Mouse (Mus musculus) bone marrow macrophage, adult 2 months (primary cell): ENCODE results near the gene Selenof.

Experiments
- CTCF ChIP-seq: IDR thresholded peaks from 2 replicates; pipeline ENCODE4 v1.5.1; 2012; ENCODE audit warnings: low read depth, mild to moderate bottlenecking, low read length, moderate library complexity
- POLR2A ChIP-seq: IDR thresholded peaks from 2 replicates; pipeline ENCODE4 v1.6.1; 2012; ENCODE audit warnings: mild to moderate bottlenecking, low read depth, low read length, borderline replicate concordance

- TF ChIP-seq POLR2A (no peak), CTCF (no peak)
These were observed 65.1 kb downstream of the Selenof start for GRCm38 (mm10) chr3:144635236-144635635.
